Mouse (Mus musculus) brown adipose tissue, adult 24 weeks (tissue): ENCODE measurements around the gene Kcnip1. TPM values are rescaled to one million over a fixed set of nuclear protein-coding genes. Genes with fewer than 3 reads are reported as not detected.

Source experiments
- H3K27ac ChIP-seq: fragments of 200-500 bp; replicated peaks from 2 replicates; pipeline ENCODE4 v1.5.1; 2012; ENCODE audit warnings: low read depth, mild to moderate bottlenecking, low read length
- H3K4me1 ChIP-seq: fragments of 200-500 bp; 2 replicates; pipeline ENCODE4 v1.6.1; 2012; ENCODE audit warnings: low read length, mixed read lengths; ENCODE audit not compliant: control insufficient read depth, insufficient read depth, insufficient read length
- H3K4me3 ChIP-seq: fragments of 200-500 bp; 2 replicates; pipeline ENCODE4 v1.5.1; 2012; ENCODE audit warnings: low read depth, mild to moderate bottlenecking, low read length, moderate library complexity; ENCODE audit not compliant: insufficient read depth
- polyA plus RNA-seq: library from polyadenylated mRNA; stranded (reverse); fragments of >200 nt; gene quantifications from 2 replicates; pipeline ENCODE4 v1.2.4, GENCODE M21; 2012; ENCODE audit not compliant: missing spikeins, insufficient read depth, insufficient read length

Gene Kcnip1
- polyA plus RNA-seq, 1 experiment, result not detected

DNA sequence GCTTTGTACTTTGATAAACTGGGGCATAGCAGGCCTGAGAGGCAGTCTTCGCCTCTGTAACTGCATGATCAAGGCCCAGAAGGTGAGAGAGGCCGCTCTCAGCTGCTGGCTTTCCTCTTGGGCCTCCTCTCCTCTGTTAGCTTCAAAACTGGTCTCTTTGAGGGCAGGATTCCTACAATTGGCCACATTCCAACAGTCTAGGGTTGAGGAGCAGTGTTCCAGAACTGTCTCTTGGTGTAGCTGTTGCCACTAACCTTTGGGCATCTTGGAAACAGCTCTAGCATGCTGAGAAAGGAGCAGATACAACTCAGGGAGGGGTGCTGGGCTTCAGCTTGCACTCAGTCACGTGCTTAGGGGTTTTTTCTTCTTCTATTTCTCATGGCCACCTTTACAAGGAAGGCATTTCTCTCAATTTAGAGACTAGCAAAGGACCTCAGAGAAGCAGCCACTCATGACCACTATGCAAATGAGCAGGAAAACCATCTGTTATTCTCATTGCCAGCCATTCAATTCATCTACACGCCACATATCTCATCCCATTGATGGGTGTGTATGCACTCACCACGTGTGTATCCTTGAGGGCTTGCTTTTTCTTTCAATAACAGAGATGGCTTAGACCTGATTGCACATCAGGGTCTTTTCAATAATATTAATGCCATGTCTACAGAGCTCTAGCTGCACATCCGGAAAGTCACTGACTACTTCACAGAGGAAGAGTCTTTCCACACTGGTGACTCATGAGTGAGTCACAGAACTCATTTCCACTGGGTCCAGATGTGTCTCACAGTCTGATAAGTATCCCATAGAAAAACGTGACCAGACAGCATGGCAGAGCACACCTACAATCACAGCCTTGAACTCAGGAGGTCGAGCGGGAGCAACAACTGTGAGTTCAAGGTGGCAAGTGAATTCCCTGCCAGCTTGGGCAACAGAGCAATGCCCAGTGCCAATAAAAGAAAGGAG, 225.7 kb downstream of the Kcnip1 start:
- no peak overlapping the region for H3K27ac ChIP-seq
- no peak overlapping the region for H3K4me3 ChIP-seq
- H3K4me1 ChIP-seq, result no peaks in the 10 kb centered on the region

DNA sequence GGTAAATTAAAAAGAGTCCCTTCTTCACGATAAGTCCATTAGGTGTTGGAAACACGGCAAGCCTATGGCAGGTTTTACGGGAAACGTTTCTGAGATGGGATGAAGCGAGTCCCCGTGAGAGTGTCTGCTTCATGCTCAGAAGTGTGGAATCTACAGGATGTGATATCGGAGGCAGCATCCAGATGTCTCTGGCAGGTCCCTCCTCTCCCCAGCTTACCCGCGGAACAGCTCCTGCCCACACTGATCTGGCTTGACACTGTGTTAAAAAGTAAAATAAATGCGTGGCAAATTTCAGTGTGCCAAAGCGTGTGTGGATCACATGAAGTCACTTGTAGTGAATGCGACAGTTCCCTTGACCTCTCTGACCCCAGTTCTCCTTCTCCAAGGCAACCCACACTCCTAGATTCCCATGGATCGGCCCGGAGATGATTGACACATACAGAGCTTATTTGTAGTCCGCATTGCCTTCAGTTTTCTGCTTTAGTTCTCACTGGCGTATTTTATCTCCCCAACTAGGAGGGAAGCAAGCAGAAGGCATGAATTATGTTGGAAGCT, 231.7 kb downstream of the Kcnip1 start:
- no peaks in the 10 kb centered on the region for H3K4me1 ChIP-seq
- H3K27ac ChIP-seq, result no peak overlapping the region
- H3K4me3 ChIP-seq, result no peak overlapping the region

GRCm38 (mm10) chr11:33756624-33757023, 236.3 kb downstream of the Kcnip1 start:
- H3K27ac ChIP-seq, result no peak overlapping the region
- H3K4me1 ChIP-seq, result no peaks in the 10 kb centered on the region
- no peak overlapping the region for H3K4me3 ChIP-seq

DNA sequence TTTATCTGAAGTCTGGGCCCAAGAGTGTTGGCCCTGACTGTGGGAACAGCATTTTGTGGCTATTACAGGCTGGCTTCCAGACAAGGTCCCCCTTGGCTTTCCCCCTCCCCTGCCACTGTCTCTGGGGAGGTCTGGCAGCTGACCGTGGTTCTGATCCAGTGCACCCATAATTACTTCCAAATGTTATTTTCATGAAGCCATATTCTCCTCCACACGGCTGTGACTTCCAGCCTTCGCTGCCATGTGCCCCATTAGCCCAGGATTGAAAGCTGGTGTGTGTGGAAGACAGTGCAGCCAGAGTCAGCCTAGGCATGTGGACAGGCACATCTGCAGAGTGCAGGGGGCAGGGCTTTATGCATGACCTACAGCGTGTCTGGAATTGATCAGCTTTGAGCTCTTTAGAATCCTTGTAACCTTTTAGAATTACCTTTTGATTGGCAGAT, 240.5 kb downstream of the Kcnip1 start:
- Histone ChIP-seq H3K27ac (no peak overlapping the region), H3K4me1 (no peaks in the 10 kb centered on the region), H3K4me3 (no peak overlapping the region)

GRCm38 (mm10) chr11:33751503-33751902, 241.4 kb downstream of the Kcnip1 start:
- no peaks in the 10 kb centered on the region for H3K4me1 ChIP-seq
- H3K4me3 ChIP-seq, result no peak overlapping the region
- no peak overlapping the region for H3K27ac ChIP-seq

GRCm38 (mm10) chr11:33749979-33750378, 243.0 kb downstream of the Kcnip1 start:
- no peaks in the 10 kb centered on the region for H3K4me1 ChIP-seq
- no peak overlapping the region for H3K4me3 ChIP-seq
- no peak overlapping the region for H3K27ac ChIP-seq

GRCm38 (mm10) chr11:33749408-33749807, 243.5 kb downstream of the Kcnip1 start:
- Histone ChIP-seq H3K4me3 (no peak overlapping the region), H3K4me1 (no peaks in the 10 kb centered on the region), H3K27ac (no peak overlapping the region)

GRCm38 (mm10) chr11:33748754-33749153, 244.2 kb downstream of the Kcnip1 start:
- H3K4me1 ChIP-seq, result no peaks in the 10 kb centered on the region
- H3K4me3 ChIP-seq, result no peak overlapping the region
- H3K27ac ChIP-seq, result no peak overlapping the region

DNA sequence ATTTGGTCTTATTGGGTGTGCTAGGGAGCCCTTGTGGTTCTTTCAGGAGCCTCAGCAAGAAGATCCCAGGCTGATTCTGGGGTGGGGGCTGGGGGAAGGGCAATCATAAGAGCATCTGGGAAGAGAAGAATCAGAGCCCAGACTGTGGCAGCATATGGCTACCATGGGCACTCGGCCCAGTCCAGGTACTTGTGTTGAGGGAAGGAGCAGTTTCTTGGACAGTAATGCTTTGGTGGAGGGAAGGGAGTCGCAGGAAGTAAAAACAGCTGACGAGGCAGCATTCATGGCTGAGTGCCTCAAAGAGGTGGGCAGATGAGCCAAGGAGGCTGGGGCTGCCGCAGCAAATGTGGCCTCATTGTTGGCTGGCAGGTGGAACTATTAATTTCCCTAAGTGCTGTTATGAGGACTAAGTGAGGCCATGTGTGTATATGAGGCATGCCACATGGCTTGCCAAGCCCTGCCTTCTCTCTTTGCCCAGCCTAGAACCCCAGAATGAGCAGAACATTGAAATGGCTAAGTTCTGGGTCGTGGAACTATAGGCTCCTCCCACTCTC, 245.5 kb downstream of the Kcnip1 start:
- no peak overlapping the region for H3K27ac ChIP-seq
- no peak overlapping the region for H3K4me3 ChIP-seq
- no peaks in the 10 kb centered on the region for H3K4me1 ChIP-seq

- Histone ChIP-seq H3K4me3 (no peak overlapping the region), H3K4me1 (no peaks in the 10 kb centered on the region), H3K27ac (no peak overlapping the region)
Measured at GRCm38 (mm10) chr11:33746402-33746801, 246.6 kb downstream of the Kcnip1 start.

- Histone ChIP-seq H3K4me3 (no peak overlapping the region), H3K4me1 (no peaks in the 10 kb centered on the region), H3K27ac (no peak overlapping the region)
Measured at GRCm38 (mm10) chr11:33745821-33746329, 247.1 kb downstream of the Kcnip1 start.

DNA sequence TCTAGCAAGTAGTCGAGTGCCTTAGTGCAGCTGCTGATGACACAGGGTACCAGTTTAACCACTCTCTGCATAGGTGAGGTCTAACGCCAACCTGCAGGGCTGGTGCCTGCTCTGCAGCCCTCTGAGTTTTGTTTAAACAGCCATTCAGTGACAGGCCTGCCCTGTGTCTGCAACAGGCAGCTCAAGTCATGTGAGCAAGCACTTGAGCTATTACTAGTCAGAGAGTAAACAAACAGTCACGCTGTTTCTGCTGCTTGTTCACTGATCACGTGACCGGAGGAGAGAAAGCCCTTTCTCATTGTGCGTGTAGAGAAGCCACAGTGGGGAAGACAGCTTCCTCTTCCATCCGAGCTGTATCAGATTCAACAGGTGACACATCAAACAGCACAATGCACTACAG, 248.5 kb downstream of the Kcnip1 start:
- H3K4me3 ChIP-seq, result no peak overlapping the region
- H3K4me1 ChIP-seq, result no peaks in the 10 kb centered on the region
- H3K27ac ChIP-seq, result no peak overlapping the region

DNA sequence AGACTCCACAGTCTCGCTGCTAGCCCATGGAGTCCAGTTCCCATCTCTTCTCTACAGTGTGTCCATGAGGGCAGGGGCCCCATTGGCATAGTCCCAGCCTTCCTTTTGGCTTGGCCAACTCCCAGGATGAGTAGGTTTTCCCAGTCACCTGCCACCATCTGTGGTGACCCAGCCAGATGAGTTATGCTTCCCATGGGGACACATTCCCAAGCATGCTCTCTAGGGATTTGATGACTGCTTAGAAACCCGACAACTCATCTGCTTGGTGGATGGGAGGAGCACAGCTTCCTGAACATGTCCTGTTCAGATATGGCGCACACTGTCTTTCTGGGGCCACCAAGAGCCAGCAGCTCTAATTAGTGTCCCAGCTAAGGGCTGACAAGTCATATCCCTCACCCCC, 252.8 kb downstream of the Kcnip1 start:
- no peaks in the 10 kb centered on the region for H3K4me1 ChIP-seq
- no peak overlapping the region for H3K4me3 ChIP-seq
- no peak overlapping the region for H3K27ac ChIP-seq

- H3K4me3 ChIP-seq, result no peak overlapping the region
- no peaks in the 10 kb centered on the region for H3K4me1 ChIP-seq
- H3K27ac ChIP-seq, result no peak overlapping the region
Measured at GRCm38 (mm10) chr11:33736426-33736825, 256.5 kb downstream of the Kcnip1 start.

GRCm38 (mm10) chr11:33733269-33733668, 259.7 kb downstream of the Kcnip1 start:
- H3K27ac ChIP-seq, result no peak overlapping the region
- no peak overlapping the region for H3K4me3 ChIP-seq
- no peaks in the 10 kb centered on the region for H3K4me1 ChIP-seq
